Mouse (Mus musculus) lung, postnatal 14 days (tissue): ENCODE measurements at regions not wholly inside any gene's neighbourhood (a gene's known extent, or its start where the extent isn't known, plus 50 kb on each side); places are given as distances from the start of the nearest gene placed in this dataset.
"Not testable (repeated sequence)": the region's sequence is repeated elsewhere in the genome, so short reads cannot be mapped to it uniquely, and the experiment has no call there.

ENCODE experiments used
- DNase-seq: peaks from one replicate; pipeline ENCODE4 v3.0.0; 2021

DNA sequence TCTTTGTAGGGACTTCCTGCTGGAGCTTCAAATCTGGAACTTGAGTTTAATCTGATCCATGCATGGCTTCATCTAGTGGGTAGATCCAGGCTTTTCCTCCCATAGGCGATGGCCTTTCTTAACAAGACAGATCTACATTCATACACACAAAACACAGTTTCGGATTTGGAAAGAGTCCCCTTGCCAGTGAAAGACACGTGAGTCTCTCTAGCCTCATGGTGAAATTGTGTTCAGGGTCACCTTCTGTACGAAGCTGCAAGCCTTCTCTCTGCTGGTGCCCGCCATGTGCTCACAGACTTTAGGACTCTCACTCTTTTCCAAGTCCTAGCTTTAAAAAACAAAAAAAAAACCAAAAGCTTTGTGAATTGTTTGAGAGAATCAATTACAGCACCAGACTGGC lies 51.4 kb upstream of the Dlx2 start:
- DNase-seq, result no peak

DNA sequence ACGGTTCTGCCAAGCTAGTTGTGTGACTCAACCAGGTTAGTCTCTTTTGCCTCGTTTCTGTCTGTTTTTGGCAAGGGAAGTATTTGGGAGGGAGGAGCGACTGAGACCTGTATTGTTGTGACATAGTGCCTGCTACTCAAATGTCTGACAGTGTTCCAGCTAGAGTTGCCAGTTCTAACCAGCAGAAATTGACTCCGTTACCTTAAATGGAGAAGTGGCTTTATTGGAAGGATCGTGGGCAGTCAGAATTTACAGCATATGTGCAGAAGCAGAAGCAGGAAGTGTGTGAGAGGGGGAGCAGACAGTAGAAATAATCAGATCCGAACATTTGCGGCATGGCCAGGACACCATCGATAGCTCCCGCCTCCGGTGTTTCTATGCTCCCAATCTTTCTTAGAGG lies 51.8 kb upstream of the Dlx2 start:
- no peak for DNase-seq

DNA sequence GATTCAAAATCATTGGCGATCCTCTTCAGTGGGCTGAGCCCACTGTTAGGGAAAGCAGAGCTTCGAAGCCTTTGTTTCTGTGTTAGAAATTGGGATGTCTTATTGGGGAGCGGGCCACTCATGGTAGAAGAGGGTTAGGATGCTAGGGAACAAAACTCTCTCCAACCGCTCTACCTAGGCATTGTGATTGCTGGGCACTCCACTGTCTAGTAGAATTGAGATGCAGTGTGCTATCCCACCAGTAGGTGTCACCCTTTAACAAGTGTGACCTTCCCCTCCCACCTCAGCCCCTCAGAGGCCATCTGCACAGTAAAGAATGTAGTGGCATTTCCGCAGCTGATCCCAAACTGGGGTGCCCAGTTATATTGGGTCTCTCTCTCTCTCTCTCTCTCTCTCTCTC lies 52.2 kb upstream of the Dlx2 start:
- DNase-seq, result peak; percentile 91

DNA sequence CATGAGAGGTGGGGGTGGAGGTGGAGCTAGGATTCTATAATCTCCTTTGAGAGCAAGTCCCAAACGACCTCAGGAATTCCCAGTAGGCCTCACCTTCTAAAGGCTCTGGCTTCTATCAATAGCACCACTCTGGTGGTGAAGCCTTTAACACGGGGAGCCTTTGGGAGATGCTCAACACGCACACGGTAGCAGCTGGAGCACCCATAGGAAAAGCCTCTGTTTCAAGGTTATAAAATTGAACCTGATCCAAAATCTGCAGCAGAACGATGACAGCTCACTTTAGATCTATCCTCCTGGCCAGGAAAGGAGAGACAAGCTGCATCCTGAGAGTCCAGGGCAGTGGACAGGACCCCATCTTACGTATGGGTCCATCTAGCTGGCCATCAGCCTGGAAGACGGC lies 53.7 kb upstream of the Dlx2 start:
- DNase-seq, result no peak

DNA sequence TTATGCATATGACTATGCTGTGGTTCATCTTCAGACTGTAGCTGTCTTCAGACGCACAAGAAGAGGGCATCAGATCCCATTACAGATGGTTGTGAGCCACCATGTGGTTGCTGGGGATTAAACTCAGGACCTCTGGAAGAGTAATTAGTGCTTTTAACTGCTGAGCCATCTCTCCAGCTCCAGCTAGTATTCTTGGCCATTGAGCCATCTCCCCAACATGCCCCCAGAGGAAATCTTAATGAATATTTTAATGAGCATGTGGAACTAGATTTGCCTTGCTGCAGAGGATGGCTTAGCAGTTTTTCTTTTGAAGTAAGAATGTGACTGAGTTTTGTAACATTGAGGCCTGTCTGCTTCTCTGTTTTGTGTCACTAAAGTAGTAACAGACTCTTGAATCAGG lies 54.4 kb upstream of the Dlx2 start:
- no peak for DNase-seq

DNA sequence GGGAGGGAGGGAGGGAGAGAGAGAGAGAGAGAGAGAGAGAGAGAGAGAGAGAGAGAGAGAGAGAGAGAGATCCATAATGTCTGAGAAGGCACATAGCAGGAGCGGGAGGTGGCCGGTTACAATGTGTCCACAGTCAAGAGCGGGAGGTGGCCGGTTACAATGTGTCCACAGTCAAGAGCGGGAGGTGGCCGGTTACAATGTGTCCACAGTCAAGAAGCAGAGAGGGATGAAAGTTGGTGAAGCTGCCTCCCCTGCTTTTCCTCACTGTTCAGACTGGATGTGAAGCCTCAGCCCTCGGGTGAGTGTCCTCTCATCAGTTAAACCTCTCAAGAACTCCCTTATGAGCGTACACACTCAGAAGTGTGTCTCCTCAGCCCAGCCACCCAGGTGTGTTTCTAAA lies 57.2 kb upstream of the Dlx2 start:
- not testable (repeated sequence) for DNase-seq

DNA sequence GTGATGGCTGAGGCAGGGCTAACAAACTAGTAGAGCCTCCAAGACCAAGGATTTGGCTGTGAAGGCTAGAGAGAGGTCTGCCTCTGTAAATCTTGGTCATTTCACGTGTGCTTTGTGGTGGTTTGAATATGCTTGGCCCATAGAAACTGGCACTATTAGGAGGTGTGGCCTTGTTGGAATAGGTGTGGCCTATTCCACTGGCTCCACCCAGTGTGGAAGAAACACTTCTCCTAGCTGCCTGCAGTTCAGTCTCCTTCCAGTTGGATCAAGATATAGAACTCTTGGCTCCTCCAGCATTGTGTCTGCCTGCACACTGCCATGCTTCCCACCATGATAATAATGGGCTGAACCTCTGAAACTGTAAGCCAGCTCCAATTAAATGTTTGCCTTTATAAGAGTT lies 59.1 kb upstream of the Dlx2 start:
- DNase-seq, result no peak

DNA sequence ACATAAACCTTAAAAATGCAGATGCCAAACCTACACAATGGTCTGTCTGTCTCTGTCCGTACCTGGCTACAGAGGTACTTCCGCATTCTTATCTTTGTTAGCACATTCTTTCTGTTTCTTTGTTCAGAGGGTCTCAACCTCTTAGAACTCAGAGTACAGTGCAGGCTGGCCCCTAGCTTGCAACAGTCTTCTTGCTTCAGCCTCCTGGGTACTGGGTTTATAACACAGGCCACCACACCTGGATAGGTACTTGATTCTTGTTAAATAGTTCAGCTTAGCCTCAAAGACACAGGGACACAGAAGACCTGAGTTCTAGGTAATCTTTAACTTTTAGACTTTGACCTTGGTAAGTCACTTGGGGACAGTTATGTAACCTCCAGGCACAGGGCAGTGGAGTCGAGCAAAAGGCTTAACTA lies 60.5 kb upstream of the Dlx2 start:
- DNase-seq, result no peak

DNA sequence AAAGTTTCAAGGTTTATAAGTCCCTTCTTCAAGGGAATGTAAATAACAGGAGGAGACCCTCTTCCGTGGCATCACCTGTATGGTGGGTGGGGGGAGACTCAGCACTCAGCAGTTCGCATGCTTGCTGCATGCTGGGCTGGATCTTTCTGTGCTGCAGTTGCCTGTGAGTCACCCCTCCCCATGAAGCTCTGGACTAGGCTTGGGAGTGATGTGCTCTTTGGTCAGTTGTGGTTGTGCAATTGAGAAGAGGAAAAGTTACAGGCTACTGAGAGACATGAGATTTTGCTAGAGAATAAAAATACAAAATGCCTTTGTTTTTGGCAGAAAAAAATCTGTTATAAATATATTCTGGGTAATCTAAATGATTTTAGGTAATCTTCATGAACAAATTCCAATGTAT lies 66.7 kb upstream of the Dlx2 start:
- DNase-seq, result no peak

DNA sequence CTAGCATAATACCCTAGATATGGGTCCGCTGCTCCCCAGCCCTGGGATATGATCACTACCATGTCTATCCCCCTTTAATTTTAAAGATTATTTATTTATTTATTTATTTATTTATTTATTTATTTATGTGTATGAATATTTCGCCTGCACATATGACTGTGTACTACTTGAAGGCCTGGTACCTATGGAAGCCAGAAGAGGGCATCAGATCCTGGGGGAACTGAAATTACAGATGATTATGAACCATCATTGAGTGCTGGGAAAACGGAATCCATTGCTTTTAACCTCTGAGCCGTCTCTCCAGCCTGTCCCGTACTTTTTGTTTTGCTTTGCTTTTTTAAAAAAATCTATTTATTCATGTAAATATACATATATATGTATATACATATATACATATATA lies 70.0 kb upstream of the Dlx2 start:
- DNase-seq, result no peak

DNA sequence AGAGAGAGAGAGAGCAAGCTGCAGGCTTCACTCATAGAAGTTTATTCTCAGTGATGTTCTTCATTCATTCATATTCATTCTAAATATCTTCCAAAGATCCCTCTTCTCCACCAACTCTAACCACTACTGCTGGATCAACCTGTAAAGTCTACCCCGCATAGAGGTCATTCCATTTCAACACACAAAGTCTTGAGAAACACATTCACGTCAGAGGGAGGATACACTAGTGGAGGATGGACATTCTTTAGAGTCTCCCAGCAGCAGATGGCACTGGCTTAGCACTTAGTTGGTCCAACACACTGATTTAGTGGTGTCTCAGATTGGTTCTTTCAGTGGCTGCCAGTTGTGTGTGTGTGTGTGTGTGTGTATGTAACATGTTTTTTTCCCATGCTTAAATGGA lies 74.9 kb upstream of the Dlx2 start:
- DNase-seq, result no peak

DNA sequence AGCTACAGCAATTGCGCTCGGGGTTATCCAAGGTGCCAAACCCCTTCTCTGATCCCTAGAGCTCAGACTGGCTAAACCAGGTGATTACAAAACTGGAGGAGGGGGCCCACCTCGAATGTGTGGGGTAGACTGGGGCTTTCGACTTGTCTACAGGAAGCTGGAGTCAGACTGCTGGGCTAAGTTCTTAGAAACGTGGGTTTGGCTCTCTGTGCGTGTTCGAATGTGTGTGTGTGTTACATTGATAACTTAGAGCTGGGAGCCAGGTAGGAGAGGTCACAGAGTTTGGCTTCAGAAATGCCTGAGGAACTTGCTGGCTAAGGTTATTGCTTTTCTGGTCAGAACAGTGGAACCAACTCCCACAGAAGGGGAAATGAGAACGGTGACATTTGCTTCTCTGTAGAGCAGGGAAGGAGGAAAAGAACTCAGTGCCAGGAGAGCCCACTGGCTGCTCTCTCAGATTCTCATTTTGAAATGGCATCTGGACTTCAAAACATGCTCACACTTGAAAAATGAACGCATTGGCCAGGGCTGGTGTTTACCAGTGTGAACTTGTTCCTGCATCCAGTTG lies 76.1 kb upstream of the Dlx2 start:
- DNase-seq, result no peak

DNA sequence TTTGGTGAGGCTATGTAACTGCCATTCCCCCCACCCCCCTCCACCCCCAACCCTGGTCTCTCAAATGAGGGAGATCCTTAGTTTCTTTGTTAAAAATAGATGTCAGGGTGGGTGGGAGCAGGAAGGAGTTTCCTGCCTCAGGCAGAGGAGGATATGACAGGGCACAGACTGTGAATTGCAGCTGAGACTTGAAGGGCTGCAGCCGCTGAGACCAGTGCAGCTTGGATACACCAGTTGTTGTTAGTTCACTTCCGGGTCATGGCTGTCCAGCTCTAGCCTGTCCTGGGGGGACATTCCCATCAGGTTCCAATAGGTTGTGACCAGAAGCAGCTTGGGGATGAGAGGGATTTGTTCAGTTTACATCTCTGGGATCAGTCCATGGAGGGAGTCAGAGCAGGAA lies 76.6 kb upstream of the Dlx2 start:
- DNase-seq, result no peak

DNA sequence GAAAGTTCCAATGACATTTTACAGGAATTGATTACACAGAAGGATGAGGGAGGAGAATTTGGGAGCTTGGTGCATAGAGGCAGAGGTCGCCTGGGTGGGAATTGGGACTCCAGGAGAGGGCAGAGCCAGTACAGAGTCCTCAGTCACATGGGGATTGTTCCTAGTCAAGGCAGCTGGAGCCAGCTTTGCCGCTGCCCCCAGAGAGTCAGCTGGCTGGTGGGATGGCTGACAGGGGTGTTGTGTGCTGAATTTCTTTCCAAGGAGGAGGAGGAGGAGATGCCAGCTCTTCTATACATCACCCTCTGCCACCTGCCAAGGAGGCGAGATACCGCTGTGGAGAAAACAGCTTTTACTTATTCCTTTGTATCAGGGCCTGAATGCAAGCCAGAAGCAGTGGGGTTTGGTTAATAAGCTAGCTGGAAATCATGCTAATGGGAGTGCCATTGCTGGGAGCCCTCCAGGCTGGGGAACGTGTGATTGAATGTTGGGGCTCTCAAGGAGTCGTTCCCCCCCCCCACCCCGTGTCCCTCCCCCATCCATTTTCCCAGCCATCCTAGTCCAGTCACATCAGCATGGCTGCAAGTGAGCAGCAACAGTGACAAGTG lies 78.8 kb upstream of the Dlx2 start:
- no peak for DNase-seq

DNA sequence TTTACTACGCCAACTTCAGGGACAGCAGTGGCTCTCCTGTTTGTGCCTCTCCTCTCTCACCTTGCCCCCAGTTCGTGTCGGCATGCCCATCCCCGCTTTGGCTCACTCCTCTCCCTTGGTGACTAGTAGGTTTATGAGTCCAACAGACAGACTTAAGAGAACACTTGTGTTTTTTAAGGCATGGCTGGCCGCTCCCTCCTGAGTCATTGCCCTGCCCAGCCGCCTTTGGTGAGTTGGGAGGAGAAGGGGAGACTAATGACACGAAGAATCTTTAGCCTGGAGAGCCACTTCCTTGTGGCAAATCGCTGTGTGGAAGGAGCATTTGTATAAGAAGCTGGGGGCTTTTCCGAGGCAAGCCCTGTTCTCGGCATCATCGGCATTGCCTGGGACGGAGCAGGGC lies 79.8 kb upstream of the Dlx2 start:
- DNase-seq, result no peak

DNA sequence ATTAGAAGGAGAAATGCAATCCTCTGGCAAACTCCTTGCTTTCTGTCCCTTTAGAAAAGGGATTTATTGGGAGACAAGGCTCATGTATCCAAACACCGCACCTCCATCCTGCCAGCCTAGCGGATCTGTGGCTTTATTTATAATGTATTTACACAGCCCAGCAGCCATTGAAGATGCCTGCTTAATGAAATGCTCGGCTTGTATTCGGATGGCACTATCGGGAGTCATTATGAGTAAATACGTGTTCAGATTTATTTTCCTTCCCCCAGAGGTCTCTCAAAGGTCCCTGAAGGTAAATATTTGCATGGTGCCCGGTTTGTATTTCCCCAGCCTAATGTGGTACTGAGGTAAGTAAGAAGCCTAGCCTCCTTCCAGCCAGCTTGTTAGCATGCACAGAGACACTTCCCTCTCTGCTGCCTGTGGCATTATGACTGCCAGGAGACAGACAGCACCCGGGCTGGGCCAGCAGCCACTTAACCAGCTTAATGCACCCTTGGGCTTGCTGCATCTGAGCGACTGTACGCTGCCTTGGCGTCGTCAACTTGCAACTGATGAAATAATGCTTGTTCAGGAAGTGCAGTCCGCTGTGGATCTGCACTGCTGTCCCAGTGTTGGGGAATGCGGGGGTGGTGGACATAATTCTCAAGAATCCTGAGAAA lies 80.7 kb upstream of the Dlx2 start:
- peak; percentile 7 for DNase-seq

DNA sequence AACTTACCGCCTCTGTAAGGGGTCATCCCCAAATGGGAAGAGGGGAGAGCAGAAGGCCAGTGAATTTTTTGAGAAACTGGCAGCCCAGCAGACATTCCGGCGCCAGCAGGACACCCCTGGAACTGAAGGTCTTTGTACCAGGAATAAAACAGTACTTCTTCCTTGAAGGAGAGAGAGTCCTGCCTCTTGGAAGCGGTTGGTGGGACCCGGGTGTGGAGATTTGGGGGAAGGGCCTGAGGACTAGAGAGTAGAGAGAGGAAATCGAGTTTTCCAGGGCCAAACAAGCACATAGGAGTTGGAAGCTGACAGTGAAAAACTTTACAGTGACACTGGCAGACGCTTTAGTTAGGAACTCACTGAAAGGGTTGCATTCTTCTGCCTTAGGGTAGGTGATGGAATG lies 82.3 kb upstream of the Dlx2 start:
- no peak for DNase-seq

DNA sequence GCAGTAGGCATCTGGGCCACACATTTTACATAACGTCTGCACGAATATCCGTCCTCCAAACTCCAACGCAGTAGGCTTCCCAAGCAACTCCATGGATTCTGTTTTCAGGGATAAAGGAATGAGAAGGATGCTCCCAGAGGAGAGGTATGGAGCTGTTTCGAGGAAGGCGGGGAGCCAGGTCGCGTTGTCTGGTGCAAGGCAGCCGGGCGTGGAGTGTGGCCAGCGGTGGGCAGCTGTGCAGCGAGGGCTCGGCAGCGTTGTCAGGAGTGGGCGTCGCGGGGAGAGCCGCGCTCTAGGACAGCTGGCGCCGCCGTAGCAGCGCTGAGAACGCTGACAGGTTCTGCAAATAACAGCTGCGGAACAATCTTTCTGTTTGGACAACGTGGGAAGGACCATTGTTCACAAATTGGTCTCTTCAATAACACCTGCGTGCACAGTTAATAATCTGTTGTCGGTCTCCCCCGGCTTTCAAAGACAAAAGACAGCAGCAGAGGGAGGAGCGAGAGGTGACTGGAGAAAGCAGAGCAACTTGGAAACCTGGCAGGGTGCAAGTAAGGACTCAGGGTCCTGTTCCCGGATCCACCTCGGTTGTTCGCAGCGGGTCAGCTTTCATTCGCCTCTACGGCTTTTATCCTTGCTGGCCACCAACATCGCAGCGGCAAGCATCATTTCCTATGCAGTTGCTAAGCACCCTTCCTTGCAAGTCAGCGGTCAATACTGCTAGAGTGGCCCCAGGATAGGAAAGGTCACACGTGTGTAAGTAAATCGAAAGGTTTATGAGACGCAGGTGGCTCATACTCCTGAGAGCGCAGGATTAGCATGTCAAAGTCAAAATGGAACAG lies 83.0 kb upstream of the Dlx2 start:
- DNase-seq, result no peak

DNA sequence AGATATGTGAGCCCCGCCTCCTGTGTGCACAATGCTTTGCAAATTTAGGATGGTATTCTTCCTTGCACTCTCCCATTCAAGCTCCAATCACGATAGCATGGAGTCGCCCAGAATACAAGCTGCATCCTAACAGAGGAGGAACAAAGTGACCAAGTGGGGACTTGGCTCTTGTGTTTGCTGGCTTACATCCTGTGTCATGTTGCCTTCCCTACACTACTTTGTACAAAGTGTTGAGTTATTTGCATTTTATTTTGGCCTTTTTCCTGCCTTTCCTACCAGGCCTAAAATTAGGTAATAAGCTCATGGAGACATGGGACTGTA lies 83.5 kb upstream of the Dlx2 start:
- no peak for DNase-seq

DNA sequence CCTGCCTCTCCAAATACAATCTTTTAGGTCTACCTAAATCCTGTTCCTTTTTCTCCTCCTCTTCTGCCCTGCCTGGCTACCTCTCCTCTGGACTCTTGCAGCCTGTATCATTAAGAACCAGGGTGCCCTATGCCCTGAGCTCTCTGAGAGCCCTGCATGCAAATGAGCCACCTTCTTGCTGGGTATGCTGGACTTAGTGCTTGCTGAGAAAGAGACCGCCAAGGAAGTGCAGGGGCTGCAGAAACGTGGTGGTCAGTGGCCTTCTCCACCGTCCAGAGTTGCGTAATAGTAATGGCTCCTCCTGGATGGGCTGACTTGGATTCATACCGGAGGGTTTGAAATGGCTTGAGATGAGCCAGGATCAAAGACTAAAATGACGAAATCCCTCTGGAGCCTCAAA lies 86.9 kb upstream of the Dlx2 start:
- DNase-seq, result no peak

DNA sequence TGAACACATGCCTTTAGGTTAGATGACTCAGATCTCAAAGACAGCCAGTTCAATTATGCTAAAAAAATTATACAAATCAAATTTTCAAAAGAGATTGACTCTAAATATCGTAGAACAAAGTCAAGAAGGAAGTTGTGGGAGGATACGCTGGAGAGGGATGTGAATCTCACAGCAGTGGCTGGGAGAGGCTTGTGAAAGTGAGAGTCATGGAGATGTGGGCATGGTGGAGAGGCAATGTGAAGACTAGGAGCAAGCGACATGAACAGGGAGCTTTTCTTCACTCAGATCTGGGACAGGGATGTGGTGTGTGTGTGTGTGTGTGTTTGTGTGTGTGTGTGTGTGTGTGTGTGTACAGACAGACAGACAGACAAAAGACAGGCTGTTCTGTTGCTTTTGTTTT lies 87.9 kb upstream of the Dlx2 start:
- DNase-seq, result no peak

DNA sequence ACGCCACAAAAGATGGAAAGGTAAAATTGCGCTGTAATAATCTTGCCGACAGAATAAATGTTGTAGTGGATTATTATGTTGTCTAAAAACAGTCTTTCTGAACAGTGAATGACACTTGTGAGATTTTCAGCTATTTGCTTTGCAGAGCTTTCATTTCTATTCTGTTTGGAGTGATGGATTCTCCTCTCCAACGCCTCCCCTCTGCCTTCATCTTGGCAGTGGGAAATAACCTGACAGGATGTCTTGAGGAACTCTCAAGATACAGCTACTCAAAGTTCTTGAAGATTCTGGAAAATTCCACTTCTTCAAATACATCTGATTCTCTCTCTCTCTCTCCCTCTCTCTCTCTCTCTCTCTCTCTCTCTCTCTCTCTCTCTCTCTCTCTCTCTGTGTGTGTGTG lies 89.6 kb upstream of the Dlx2 start:
- DNase-seq, result no peak

DNA sequence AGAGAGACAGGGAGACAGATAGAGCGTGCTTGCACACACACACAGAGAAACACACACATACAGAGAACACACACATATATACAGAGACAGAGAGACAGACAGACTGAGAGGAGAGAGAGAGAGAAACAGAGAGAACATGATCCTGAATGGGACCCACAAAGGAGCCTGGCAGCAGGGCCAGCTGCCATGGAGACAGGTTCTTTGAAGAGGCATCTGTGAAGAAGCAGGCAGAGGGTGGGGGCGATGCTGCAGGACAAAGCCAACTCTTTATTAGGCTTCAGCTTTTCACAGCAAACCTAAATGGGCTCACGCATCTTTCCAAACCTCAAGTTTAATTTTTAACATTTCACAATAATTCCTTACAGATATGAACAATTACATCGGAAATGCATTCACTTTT lies 90.0 kb upstream of the Dlx2 start:
- DNase-seq, result no peak

DNA sequence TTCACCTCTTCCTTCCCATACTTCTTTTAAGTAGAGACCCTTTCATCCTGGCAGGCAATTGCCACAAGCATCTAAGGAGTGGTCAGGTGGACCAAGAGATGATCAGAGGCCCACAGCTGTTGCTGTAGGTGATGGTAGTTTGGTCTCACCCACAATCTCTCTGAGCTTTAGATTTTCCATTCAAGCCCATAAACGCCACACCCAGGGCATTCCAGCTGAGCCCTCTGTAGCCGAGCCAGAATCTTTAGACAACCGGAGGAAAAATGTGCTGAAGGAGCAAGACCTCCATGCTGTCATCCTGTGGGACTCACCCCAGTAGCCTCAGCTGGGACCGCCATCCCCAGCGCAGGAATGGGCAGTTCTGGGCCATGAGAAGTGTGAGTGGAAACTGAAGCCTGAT lies 93.7 kb upstream of the Dlx2 start:
- no peak for DNase-seq
